Mouse (Mus musculus) naive thymus-derived CD4-positive, alpha-beta T cell, adult 2 months (primary cell): ENCODE measurements around the gene Txnrd2.

Source experiments
- DNase-seq: peaks from one replicate; pipeline ENCODE4 v3.0.0-alpha.2; 2011; ENCODE audit warnings: low read depth

Gene Txnrd2

DNA sequence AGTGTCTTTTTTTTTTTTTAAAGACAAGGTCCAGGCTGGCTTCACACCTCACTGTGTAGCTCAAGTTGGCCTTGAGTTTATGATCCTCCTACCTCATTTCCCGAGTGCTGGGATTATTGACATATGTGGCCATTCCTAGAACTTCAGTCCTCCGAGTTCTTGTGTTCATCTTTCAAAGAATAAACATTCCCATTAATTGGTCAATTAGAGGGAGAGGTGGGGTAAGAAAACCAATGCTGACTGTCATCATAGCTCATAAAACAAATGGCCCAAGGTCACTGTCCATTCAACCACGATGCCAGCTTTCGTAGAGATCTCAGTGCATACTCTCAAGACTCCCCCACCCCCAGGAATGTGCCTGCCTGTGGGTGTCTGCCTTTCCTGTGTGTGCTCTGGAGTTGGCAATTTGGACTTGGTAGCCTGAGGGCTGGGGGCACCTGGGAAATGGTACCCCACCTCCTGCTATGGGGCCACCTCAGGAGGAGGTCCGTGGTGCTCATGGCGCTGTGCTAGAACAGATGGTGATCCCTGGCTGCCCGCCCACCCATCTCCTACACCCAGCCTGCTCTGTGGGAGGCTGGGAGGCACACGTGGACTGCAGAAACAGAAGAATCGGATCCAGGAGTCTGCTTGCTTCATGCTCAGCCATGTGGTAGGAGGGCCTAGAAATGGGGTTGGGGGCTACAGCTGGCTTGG lies 25.4 kb downstream of the Txnrd2 start:
- DNase-seq, result no peak

DNA sequence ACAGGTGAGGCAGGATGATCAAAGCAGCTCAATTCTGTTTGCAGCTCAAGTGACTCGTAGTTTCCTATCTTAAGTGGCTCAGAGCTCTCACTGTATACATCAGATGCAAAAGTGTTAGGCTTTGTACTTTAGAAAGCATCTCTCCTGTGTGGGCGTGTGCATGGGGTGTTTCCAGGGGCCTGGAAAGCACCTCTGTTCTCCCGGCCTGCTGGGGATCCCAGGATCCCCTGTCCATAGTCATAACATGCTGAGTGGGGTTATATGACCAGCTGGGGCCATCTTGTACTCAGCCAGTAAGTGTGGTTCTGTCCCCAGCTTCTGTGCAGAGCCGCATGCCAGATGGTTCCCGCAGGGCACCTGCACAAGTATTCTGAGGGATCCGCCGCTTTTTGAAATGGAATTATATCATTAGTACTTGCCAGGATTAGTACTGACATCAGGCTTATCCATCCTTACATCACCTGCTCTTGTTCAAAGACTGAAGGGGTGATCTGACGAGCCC lies 26.2 kb downstream of the Txnrd2 start:
- DNase-seq, result no peak

DNA sequence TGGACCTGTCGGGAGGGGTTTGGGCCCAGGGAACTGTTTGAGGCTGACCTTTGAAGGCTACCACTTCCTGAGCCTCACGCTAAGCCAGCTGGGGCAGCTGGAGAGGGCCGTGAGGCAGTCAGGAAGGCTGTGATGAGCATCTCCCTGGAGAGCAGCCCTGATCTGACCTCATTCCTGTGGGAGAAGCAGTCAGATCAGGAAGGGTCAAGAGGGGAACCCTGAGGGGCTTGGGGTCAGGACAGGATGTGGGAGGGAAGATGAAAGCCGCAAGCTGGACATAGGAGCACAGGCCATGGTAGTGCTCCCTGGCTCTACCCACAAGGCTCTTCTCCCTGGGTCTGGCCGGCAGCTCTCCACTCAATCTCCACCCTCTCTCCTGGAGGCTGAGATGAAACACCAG lies 27.7 kb downstream of the Txnrd2 start:
- no peak for DNase-seq

DNA sequence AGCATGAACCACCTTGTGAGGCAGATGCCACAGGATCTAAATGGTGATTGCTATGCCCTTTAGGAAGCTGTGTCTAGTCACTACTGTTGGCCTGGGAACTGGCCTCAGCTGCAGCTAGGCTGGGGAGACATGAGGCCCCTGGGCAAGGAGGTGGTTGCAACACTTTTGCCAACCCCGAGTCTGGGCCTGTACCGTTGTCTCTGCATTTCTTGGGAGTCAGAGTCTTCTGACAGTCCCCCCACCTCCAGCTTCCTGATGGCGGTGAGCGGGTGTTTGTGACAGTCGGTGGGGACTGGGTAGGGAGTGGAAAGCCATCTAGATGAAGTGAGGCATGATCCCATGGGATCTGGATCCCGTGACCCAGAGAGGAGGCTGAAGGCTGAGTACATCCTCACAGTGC lies 29.2 kb downstream of the Txnrd2 start:
- no peak for DNase-seq

DNA sequence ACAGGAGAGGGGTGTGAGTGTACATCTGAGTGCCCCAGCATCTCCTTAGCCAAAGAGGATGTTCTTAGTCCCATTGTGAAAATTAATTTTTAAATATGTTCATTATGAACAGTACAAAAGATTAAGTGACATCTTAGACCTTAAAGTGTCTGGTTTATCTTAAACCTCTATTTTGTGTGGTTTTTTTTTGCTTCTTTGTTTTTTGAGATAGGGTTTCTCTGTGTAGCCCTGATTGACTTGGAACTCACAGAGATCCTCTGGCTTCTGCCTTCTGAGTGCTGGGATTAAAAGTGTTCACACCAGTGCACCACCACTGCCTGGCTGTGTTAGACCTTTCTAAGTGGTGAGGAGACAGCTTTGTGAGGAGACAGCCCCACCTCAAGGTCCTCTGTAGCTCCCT lies 32.5 kb downstream of the Txnrd2 start:
- DNase-seq, result no peak

DNA sequence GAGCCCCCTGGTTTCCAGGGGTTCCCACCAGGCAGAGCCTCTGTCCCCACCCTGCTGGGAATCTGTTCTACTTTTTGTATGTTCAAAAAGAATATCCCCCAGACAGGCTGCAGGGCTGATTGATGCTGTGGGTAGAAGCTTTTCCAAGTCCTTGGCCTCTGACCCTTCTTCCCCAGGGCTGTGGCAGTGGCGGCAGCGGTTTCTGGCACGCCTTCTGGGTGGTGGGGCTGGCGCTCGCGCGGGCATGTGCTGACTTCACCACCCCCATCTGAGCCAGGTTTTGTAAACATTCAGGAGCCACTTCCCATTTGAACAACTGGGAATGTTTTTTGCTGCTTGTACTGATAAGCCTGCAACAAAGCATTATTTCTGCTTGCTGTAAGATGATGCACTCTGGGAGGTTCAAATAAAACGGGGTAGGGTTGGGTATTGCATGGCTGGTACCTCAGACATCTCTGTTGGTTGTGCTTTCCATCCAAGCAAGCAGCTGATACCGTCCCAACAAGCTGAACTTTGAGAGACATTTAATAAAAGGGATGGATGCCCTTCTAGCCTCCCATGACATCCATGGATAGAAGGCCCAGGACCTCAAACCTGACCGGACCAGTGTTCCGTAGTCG lies 33.3 kb downstream of the Txnrd2 start:
- no peak for DNase-seq

DNA sequence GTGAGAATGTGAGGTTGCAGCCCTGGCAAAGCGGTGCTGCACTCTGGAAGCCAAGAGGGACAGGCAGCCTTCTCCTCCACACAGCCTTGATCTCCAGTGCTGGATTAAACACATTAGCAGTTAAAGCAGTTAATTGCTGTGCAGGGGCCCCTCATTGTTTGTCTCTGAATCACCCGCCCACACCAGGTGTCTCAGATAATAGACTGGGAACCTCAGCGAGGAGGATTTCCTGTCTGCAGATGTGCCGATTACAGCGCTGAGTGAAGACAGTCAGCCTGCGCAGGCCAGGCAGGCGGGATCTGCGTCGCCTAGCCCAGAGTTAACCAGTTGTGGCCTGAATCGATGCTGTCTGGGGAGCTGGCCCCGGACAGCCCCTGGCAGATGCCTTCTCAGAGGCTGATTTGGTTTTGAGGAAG lies 33.8 kb downstream of the Txnrd2 start:
- DNase-seq, result peak; percentile 74

DNA sequence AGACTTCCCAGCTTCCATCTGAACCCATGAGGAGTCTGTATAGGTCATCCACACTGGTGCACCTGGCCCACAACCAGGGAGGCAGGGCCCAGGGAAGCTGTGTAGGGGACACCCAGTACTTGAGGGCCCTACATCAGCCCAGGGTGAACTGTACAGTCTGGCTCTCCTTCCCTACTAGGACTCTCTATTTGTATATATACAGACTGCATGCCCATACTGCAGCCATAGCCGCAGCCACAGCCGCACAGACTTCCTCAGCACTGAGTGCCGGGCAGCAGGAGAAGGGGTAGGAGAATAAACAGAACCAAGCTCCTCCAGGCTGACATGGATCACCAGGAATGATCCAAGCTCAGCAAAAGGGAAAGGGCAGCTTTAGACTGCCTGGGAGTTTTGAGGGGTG lies 34.6 kb downstream of the Txnrd2 start:
- DNase-seq, result no peak

DNA sequence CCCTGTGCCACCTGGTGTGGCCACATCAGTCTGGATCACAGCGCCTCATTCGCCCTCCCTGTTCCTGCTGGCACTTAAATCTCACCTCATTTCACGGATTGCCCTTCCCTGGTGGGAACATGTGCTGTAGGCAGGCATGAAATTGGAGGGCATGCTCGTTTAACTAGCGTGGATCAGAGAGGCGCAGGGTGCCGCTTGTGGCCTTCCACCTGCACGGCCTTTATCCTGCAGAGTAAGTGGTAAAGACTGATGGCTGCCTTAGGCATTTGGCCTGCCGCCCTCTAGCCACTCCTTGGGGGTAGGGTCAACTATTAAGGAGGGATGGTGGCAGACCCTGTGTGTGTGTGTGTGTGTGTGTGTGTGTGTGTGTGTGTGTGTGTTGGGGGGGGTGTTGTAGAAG lies 35.8 kb downstream of the Txnrd2 start:
- DNase-seq, result no peak

DNA sequence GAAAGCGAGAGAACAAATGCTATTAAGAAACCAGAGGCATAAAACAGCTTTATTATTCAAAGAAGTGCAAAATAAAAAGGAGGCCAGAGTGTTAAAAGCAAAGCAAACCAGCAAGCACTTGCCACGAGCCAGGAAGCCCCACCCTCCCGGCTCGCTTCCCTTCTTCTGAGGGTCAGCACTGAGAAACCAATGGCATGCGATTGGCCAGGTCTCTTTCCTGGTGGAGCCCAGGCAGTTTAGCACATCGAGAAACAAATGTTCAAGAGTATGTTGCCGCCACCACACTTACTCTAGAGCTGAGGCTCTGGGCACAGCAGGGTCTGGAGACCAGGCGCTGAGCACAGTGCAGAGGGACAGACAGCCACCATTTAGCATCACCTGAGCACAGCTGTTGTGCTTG lies 36.4 kb downstream of the Txnrd2 start:
- DNase-seq, result no peak

DNA sequence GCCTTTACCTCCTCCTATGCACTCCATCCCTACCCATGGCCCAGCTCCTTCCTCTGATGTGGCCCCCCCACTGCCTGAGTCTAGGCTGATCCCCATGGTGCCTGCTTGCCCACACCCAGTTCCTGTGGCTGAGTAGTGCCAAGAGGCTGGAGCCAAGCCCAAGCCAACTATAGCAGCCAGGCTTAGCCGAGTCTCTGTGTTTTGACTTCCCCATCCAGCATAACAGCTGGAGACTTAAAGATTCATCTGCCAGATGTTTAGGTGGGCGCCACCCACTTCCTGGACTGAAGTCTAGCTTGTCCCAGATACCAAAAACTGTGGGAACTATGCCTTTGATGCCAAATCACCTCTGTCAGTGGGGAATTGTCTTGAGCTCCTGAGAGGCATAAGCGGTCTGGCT lies 38.1 kb downstream of the Txnrd2 start:
- DNase-seq, result no peak

DNA sequence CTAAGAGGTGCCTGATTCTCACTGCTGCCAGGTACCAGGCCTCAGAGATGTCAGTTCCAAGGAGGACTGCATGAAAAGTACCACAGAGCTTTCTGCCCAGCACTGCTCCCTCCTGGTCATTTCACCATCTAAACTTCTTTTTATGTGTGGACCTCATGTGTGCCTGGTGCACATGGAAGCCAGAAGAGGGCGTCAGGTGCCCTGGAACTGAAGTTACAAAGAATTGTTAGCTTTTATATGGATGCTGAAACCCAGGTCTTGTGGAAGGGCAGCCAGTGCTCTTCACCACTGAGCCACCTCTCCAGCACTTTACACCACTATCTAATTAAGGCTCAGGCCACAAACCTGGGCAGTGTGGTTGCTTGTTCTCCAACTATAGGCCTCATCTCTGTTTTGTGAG lies 44.6 kb downstream of the Txnrd2 start:
- no peak for DNase-seq

DNA sequence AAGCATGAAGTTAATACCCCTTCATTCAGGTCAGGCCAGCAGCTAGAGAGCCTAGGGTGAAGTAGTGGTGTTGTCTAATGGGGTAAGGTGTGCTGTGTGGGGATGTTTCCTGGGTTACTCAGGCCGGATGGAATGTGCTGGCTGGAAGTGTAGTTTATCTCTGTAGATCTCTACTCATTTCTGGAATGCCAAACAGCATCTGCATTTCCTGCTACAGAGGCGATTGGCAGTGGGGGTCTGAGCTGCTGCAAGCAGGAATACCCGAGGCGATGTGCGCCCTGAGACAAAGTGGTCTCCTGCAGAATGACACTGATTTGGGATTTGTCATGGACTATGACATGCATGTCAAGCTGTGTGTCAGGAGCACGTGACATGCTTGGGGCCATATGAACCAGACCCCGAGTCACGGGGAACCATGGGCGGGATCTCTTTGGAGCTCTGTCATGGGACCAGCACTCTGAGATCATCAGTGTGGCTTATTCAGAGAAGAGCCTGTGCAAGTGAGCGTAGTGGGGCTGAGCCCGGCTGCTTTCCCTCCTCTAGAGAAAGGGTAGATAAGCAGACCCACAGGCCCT lies 45.3 kb downstream of the Txnrd2 start:
- no peak for DNase-seq

DNA sequence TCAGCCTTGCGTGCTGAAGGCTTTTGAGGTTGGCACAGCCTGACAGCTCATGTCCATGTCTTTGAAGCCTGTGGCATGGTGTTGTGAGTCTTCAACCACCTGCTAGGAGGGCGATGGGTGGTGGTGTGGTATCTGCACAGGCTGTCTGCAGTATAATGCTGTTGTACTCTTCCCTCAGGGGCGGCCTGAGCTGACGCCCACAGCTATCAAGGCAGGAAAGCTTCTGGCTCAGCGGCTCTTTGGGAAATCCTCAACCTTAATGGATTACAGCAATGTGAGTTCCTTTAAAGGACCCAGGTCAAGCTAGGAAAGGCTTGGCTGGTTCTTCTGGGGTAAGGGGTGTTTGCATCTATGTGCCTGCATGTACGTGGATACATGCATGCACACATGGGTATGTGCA lies 45.8 kb downstream of the Txnrd2 start:
- DNase-seq, result no peak

DNA sequence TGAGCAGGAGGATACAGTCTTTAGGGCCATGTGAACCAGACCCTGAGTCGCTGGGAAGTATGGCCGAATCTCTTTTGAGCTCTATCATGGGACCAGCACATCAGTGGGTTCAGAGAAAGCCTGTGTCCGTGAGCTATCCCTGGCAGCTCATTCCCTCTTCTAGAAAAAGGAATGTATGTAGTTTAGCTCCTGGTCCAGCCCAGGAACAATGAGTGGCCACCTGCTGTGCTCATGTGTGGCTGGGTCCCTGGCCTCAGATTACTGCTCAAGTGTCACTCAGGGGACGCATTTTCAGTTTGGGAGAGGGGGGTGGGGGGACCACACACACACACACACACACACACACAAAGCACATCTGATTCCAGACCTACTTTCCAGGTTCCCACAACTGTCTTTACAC lies 46.2 kb downstream of the Txnrd2 start:
- DNase-seq, result no peak

DNA sequence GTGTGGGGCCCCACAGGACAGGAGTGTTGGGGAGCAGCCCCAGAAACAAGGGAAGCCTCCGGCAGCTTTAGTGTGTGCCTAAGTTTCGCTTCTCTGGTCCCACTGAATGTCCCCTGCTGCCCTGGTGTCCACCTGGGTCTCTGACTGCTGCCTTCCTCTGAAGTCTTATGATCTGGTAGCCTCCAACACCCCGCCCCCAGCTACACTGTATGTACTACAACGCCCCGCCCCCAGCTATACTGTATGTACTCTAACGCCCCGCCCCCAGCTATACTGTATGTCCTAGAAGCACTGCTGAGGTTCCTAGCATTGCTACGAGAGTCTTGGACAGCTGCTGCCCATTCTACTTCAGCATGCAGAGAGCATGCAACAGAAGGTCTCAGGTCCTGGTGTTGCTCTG lies 46.8 kb downstream of the Txnrd2 start:
- no peak for DNase-seq

DNA sequence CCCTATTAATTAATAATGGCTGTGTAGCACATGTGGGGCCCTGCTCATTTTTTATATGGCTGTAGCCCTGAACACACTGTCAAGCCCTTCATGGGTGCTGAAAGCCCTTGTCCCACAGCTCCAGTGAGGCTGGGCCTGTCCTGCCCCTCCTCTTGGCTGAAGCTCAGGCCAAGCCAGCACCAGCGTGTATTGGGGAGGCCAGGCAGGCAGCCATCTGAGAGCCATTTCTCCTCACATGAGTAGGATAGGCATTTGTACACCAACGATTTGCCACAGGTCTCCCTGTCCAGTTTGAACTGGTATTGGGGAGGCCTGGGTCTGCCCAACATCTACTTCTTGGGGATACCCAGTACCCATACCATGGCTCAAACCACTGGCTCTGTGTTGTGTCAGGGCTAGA lies 47.8 kb downstream of the Txnrd2 start:
- DNase-seq, result no peak

DNA sequence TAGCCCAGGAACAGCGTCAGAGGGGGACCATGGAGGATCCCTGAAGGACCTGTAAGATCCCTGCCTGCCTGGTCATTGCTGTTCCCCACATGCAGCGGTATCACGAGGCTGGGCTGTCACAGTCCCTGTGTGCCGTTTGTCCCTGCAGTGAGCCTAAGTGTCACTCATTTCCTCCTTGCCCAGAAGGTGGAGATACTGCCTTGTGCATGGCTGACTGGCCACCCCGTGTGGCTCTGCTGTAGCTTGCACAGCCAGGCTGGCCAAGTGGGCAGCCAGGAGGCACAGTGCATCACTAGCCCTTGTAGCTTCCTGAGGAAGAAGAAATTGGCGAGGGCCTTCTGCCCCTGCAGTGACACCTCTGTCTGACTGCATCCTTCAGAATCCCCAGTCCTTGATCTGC lies 51.8 kb downstream of the Txnrd2 start:
- no peak for DNase-seq

DNA sequence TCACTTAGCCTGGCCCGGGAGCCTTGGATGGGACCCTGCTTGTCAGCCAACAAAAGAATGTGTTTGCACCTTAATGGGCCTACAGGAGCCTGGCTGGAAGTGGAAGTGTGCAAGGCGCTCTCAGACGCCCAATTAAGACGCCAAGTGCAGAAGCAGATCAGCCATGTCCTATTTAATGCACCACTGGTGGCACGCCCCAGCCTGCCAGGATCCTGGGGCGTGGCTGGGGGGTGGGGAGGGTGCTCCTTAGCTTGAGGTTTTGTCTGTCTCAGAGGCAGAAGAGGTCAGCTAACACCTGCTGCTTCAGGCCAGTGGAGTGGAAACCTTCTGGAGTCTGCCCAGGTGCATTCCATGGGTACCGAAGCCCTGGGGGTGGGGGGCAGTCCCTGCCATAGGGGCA lies 53.5 kb downstream of the Txnrd2 start:
- no peak for DNase-seq

DNA sequence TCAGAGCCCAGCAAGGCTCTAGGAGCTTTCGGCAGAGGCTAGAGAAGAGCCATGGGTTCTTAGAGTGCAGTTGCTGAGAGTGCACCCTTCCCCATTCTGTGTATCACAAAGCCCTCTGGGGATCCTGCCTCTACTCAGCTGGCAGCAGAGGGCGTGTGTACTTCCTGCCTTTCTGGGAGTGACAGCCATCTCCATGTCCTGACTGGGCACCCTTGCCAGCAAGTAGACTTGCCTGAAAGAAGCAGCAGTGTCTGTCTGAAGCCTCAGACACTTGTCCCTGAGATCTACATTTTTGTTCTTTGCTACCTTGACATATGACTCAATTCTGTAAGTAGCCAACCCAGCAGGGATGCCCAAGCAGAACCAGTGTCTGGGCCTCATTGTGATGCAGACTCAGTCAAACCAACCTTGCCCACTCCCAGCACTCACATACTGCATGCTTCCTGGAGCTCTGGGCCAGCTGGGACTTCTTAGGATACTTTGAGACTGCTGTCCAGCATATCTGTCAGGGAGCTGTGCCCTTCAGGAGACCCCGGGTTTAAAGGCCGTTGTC lies 54.8 kb downstream of the Txnrd2 start:
- no peak for DNase-seq

DNA sequence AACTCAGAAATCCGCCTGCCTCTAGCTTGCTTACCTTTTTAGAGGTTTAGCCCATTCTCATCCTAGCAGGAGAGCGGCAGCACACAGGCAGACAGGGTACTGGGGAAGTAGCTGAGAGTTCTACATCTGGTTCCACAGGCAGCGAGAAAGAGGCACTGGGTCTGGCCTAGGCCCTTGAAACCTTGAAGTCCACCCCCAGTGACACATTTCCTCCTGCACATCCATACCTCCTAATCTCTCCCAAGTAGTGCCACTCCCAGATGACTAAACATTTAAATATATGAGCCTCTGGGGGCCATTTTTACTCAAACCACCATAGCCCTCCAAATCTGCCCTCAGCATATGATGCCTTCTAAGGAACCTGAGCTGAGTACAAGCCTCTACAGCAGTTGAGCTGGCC lies 56.2 kb downstream of the Txnrd2 start:
- DNase-seq, result no peak

DNA sequence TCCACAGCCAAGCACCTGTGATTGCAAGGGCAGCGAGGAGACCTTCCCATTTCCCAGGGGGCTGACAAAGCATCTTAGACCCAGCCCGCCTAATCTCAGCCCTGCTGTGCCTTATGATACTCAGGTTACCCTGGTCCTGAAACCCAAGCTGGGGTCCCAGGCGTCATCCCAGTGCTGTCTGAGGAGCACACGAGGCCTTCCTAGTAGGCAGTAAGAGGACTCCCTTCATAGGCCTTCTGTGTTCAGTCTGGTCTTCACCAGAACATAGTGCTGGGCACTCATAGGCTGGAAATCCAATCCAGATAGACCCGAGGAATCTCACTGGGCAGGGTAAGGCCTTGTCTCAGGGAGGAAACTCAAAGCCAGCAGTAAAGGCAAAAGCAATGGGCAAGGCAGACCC lies 57.7 kb downstream of the Txnrd2 start:
- DNase-seq, result no peak

DNA sequence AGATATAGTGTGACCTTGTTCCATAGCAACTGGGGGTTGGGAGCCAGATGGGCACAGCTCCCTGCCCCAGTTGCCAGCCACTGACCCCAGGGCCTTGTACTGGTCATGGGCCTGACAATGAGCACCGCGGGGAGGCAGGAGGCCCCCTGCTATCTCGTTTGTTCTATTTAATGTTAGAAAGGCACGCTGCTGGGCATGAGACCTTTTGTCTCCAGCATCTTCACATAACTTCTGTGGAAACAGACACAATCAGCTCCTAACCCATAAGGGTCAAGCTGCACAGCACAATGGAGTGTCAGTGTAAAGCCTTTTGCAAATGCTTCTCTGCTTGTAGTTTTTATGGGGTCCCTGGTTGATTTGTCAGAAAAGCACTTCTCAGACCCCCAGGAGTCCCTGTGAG lies 58.2 kb downstream of the Txnrd2 start:
- DNase-seq, result no peak
